Mouse (Mus musculus): ENCODE measurements around the gene Nudt14. TPM values are rescaled to one million over a fixed set of nuclear protein-coding genes. Genes with fewer than 3 reads are reported as not detected.
A peak's percentile ranks its signal among the peaks of the same experiment; 100 is the strongest.

Gene Nudt14
- polyA plus RNA-seq, 1 experiment from 2014 or later: 101 TPM

DNA sequence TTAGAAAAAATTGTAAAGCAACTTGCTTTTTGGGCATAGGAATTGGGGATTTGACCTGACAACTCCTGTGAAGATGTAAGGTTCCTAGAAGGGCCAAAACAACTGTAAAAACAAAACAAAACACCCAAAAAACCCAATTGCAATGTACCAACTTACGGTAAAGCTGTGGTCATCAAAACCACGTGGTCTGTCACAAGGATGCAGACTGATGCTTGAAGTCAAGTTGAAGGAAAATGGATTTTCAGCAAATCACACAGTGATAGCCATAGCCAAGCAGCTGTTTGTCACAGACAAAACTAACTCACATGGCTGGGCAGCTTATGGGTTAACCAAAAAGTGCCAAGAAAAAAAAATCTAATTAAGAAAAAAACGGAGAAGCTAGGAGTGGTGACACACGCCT, 43.0 kb downstream of the Nudt14 start:
- no peak for ATAC-seq
- DNase-seq (ENCODE audit: low spot score): no peak
- Histone ChIP-seq H3K9me3 (ENCODE audit: low read length) (no peaks in the 10 kb centered on the region), H3K4me1 (ENCODE audit: insufficient read depth, low read depth, low read length) (peaks cover 10% of the 10 kb centered on the region), H3K9ac (replicated peaks; ENCODE audit: low read depth) (no peak overlapping the region), H3K36me3 (ENCODE audit: insufficient read depth, low read length) (no peaks in the 10 kb centered on the region), H3K4me3 (ENCODE audit: low read depth, low read length) (no peak overlapping the region), H3K27ac (ENCODE audit: low read length) (no peak overlapping the region), H3K27me3 (replicated peaks; ENCODE audit: insufficient read depth, low read length) (no peaks in the 10 kb centered on the region), H3K4me2 (replicated peaks; ENCODE audit: low read depth, low read length) (no peak overlapping the region)
- 58% methylated on average over 4 of the region's 4 CpGs for WGBS
- TF ChIP-seq CTCF (IDR thresholded peaks at IDR 0.05) (no peak), EP300 (IDR thresholded peaks at IDR 0.05) (no peak)

DNA sequence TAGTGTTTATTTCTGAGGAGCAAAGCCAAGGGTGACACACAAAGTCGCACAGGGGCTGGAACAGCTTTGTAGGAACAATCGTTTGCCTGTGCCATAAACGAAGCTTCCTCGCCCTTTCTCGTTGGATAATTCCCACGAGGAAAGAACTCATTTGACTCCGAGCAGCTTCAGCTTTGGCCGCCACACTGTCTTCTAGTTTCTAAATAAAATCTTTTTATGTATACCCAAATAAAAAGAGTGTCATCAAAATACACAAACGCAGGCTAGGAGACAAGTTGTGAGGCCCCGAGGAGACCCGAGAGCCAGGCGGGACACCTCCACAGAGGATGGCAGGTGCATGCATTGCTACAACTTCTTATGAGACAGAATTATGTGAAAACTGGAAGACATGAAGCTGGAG, 43.6 kb downstream of the Nudt14 start:
- no peak overlapping the region for H3K4me3 ChIP-seq (ENCODE audit: low read depth, low read length)
- no peak overlapping the region for H3K9ac ChIP-seq (replicated peaks; ENCODE audit: low read depth)
- H3K27ac ChIP-seq (ENCODE audit: low read length): peak overlapping the region; percentile 16; the same call in 1 of the 2 replicates
- no peaks in the 10 kb centered on the region for H3K36me3 ChIP-seq (ENCODE audit: insufficient read depth, low read length)
- H3K4me2 ChIP-seq (replicated peaks; ENCODE audit: low read depth, low read length): no peak overlapping the region
- TF ChIP-seq EP300 (IDR thresholded peaks at IDR 0.05) (no peak), CTCF (IDR thresholded peaks at IDR 0.05) (no peak)
- DNase-seq (ENCODE audit: low spot score) (peak; percentile 10), ATAC-seq (no peak)
- no peaks in the 10 kb centered on the region for H3K27me3 ChIP-seq (replicated peaks; ENCODE audit: insufficient read depth, low read length)
- H3K4me1 ChIP-seq (ENCODE audit: insufficient read depth, low read depth, low read length): peaks cover 11% of the 10 kb centered on the region
- WGBS: 49% methylated on average over 12 of the region's 12 CpGs
- H3K9me3 ChIP-seq (ENCODE audit: low read length): no peaks in the 10 kb centered on the region

DNA sequence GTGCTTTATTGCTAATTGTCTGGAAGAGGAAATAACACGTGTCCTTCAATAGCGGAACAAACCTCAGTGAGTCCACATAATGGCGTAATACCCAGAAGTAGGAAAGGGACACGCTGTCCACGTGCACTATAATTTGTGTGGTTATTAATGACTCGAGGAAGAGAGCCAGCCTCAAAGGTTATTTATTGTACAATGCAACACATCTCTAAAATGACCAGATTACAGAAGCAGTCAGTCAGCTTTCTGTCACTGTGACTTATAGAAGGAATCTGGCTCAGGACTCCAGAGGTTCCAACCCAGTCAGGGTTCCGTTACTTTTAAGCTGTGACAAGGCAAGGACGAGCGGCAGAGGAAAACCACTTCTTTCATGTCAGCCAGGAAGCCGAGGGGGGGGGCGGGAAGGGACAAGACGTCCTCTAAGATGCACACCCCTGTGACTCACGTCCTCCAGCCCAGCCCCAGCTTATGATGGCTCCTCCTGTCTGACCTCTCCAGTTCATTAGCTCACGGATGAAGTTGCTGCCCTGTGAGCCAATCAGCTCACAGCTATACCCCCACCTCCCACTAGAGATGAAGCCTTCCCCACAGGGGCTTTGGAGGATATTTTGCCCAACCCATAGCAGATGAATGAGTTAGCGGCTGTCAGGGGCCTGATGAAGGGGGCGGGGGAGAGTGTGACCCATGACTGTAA, 44.3 kb downstream of the Nudt14 start:
- Histone ChIP-seq H3K27me3 (replicated peaks; ENCODE audit: insufficient read depth, low read length) (no peaks in the 10 kb centered on the region), H3K27ac (ENCODE audit: low read length) (peak overlapping the region; percentile 69), H3K9me3 (ENCODE audit: low read length) (no peaks in the 10 kb centered on the region), H3K4me2 (replicated peaks; ENCODE audit: low read depth, low read length) (peak overlapping the region; percentile 2; the same call in 1 of the 2 replicates), H3K9ac (replicated peaks; ENCODE audit: low read depth) (no peak overlapping the region), H3K4me3 (ENCODE audit: low read depth, low read length) (no peak overlapping the region), H3K36me3 (ENCODE audit: insufficient read depth, low read length) (no peaks in the 10 kb centered on the region), H3K4me1 (ENCODE audit: insufficient read depth, low read depth, low read length) (peaks cover 11% of the 10 kb centered on the region)
- WGBS: 17% methylated on average over 16 of the region's 16 CpGs
- ATAC-seq (peak; percentile 96), DNase-seq (ENCODE audit: low spot score) (peak; percentile 90)
- TF ChIP-seq CTCF (IDR thresholded peaks at IDR 0.05) (no peak), EP300 (IDR thresholded peaks at IDR 0.05) (peak; percentile 94)

DNA sequence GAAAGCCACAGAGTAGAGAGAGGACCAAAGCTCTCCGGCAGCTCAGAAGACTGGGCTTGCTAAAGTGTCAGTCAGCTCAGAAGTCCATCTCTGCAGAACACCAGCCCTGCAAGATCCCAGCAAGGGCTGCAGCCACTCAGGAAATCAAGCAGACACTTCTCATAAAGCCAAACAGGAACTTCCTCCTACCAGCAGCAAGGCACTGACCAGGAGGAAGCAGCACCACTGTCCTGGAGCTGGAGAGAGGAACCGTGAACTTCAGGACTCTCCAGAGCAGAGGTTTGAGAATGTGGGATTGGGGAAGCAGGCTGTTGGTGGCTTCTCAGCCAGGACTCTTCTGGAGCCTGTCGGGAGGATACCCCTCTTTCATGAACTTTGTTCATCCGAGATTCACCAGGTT, 47.0 kb downstream of the Nudt14 start:
- Histone ChIP-seq H3K4me2 (replicated peaks; ENCODE audit: low read depth, low read length) (peak overlapping the region; percentile 32), H3K4me3 (ENCODE audit: low read depth, low read length) (no peak overlapping the region), H3K27ac (ENCODE audit: low read length) (peak overlapping the region; percentile 82), H3K9ac (replicated peaks; ENCODE audit: low read depth) (no peak overlapping the region), H3K36me3 (ENCODE audit: insufficient read depth, low read length) (no peaks in the 10 kb centered on the region), H3K9me3 (ENCODE audit: low read length) (no peaks in the 10 kb centered on the region), H3K4me1 (ENCODE audit: insufficient read depth, low read depth, low read length) (peaks cover 11% of the 10 kb centered on the region), H3K27me3 (replicated peaks; ENCODE audit: insufficient read depth, low read length) (no peaks in the 10 kb centered on the region)
- DNase-seq (ENCODE audit: low spot score): peak; percentile 58
- WGBS: 28% methylated on average over 4 of the region's 4 CpGs
- peak; percentile 58; the same call in 1 of the 2 replicates for TF ChIP-seq EP300 (IDR thresholded peaks at IDR 0.05)
- TF ChIP-seq CTCF (IDR thresholded peaks at IDR 0.05): no peak
- peak; percentile 30 for ATAC-seq

DNA sequence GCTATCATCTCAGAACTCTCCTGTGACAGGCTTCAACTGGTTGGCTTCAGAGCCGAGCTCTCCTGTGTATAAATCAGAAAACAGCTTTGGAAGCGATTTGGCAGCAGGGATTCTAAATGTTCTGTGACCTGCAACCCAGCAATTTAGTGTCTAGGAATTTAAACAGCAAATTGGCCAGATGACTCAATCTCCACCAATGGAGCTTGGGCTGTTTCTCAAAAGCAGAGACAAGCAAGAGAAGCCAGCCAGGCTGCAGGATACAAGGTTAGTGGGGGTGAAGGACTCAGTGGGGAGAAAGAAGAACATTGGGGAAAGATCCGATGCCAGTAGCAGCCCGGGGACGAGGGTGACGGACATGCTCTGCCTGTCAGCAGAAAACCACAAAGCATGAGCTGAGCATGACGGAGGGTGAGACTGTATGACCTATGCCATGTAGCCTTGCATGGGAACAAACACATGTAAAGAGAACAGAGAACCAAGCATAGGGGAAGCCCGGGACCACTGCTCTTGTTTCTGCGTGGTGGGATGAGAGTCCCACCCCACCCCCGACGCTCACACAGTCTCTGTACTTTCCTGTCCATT, 47.5 kb downstream of the Nudt14 start:
- Histone ChIP-seq H3K4me1 (ENCODE audit: insufficient read depth, low read depth, low read length) (peaks cover 11% of the 10 kb centered on the region), H3K9ac (replicated peaks; ENCODE audit: low read depth) (no peak overlapping the region), H3K4me2 (replicated peaks; ENCODE audit: low read depth, low read length) (peak overlapping the region; percentile 11), H3K27ac (ENCODE audit: low read length) (0 out of 2 replicates have a peak overlapping the region, but pooled peaks have one; percentile 82), H3K27me3 (replicated peaks; ENCODE audit: insufficient read depth, low read length) (no peaks in the 10 kb centered on the region), H3K4me3 (ENCODE audit: low read depth, low read length) (no peak overlapping the region), H3K36me3 (ENCODE audit: insufficient read depth, low read length) (no peaks in the 10 kb centered on the region), H3K9me3 (ENCODE audit: low read length) (no peaks in the 10 kb centered on the region)
- ATAC-seq: no peak
- WGBS: 39% methylated on average over 11 of the region's 11 CpGs
- DNase-seq (ENCODE audit: low spot score): peak; percentile 46
- TF ChIP-seq CTCF (IDR thresholded peaks at IDR 0.05): no peak
- no peak for TF ChIP-seq EP300 (IDR thresholded peaks at IDR 0.05)

DNA sequence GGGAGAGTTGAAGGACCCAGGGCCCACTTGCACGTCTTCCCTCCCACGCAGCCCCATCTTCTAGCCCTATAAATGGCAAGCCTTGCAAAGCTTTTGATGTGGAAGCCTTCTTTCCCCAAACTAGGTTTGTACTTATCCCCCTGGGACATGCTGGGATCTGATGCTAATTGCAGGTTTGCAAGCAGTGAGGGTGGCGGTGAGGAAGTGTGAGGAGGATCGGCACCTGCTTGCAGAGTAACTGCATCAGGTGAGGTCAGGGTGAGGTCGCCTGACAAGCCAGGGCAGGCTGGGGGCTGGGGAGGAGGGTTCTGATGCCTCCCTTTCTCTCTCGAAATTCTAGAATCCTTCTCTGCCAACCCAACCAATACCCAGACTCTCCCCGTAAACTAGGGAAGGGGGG, 56.5 kb downstream of the Nudt14 start:
- Histone ChIP-seq H3K27me3 (replicated peaks; ENCODE audit: insufficient read depth, low read length) (no peaks in the 10 kb centered on the region), H3K4me1 (ENCODE audit: insufficient read depth, low read depth, low read length) (peaks cover 2% of the 10 kb centered on the region; the same call in 1 of the 2 replicates), H3K9me3 (ENCODE audit: low read length) (no peaks in the 10 kb centered on the region), H3K9ac (replicated peaks; ENCODE audit: low read depth) (no peak overlapping the region), H3K4me2 (replicated peaks; ENCODE audit: low read depth, low read length) (no peak overlapping the region), H3K36me3 (ENCODE audit: insufficient read depth, low read length) (no peaks in the 10 kb centered on the region), H3K4me3 (ENCODE audit: low read depth, low read length) (no peak overlapping the region), H3K27ac (ENCODE audit: low read length) (no peak overlapping the region)
- 33% methylated on average over 6 of the region's 7 CpGs for WGBS
- TF ChIP-seq EP300 (IDR thresholded peaks at IDR 0.05) (no peak), CTCF (IDR thresholded peaks at IDR 0.05) (no peak)
- ATAC-seq (no peak), DNase-seq (ENCODE audit: low spot score) (no peak)

Small RNA genes lying within 50 kb of the gene (microRNA-seq; reads per million reads assigned to microRNA genes)
- not detected for gene Mir6941

Other genes starting within 250 kb of the Nudt14 start
- 17.5 and 20.8 TPM in 2 replicates for gene Cep170b, start 221.7 kb downstream of the Nudt14 start, polyA plus RNA-seq (2015; fragmentation: Nextera tagmentation; extraction: Ambion mirVana)
- gene Pld4, start 181.5 kb downstream of the Nudt14 start, polyA plus RNA-seq (2015; fragmentation: Nextera tagmentation; extraction: Ambion mirVana): 19.6 and 23.8 TPM in 2 replicates
- gene Ahnak2, start 139.5 kb downstream of the Nudt14 start, polyA plus RNA-seq (2015; fragmentation: Nextera tagmentation; extraction: Ambion mirVana): 4.8 and 4.9 TPM in 2 replicates
- gene Clba1, start 133.2 kb downstream of the Nudt14 start, polyA plus RNA-seq (2015; fragmentation: Nextera tagmentation; extraction: Ambion mirVana): 17.8 and 19.0 TPM in 2 replicates
- 28.1 and 29.5 TPM in 2 replicates for gene Cdca4, start 112.7 kb downstream of the Nudt14 start, polyA plus RNA-seq (2015; fragmentation: Nextera tagmentation; extraction: Ambion mirVana)
- 0.25 and 0.40 TPM in 2 replicates for gene Gpr132, start 73.9 kb downstream of the Nudt14 start, polyA plus RNA-seq (2015; fragmentation: Nextera tagmentation; extraction: Ambion mirVana)
- gene Jag2, start 12.3 kb downstream of the Nudt14 start, polyA plus RNA-seq (2015; fragmentation: Nextera tagmentation; extraction: Ambion mirVana): 6.0 and 7.7 TPM in 2 replicates
- gene Btbd6, start 34.4 kb upstream of the Nudt14 start, polyA plus RNA-seq (2015; fragmentation: Nextera tagmentation; extraction: Ambion mirVana): 20.2 and 23.4 TPM in 2 replicates
- 38.8 and 44.9 TPM in 2 replicates for gene Brf1, start 58.6 kb upstream of the Nudt14 start, polyA plus RNA-seq (2015; fragmentation: Nextera tagmentation; extraction: Ambion mirVana)
- gene Pacs2, start 72.4 kb upstream of the Nudt14 start, polyA plus RNA-seq (2015; fragmentation: Nextera tagmentation; extraction: Ambion mirVana): 6.8 and 9.5 TPM in 2 replicates
- gene Tex22, start 132.4 kb upstream of the Nudt14 start, polyA plus RNA-seq (2015; fragmentation: Nextera tagmentation; extraction: Ambion mirVana): not detected in 2 replicates
- gene Mta1, start 156.2 kb upstream of the Nudt14 start, polyA plus RNA-seq (2015; fragmentation: Nextera tagmentation; extraction: Ambion mirVana): 10.5 and 12.2 TPM in 2 replicates
- gene Crip2, start 198.1 kb upstream of the Nudt14 start, polyA plus RNA-seq (2015; fragmentation: Nextera tagmentation; extraction: Ambion mirVana): 1,357 and 1,498 TPM in 2 replicates
- 1,321 and 1,744 TPM in 2 replicates for gene Crip1, start 204.2 kb upstream of the Nudt14 start, polyA plus RNA-seq (2015; fragmentation: Nextera tagmentation; extraction: Ambion mirVana)
- gene Tedc1, start 214.3 kb upstream of the Nudt14 start, polyA plus RNA-seq (2015; fragmentation: Nextera tagmentation; extraction: Ambion mirVana): 2.5 and 2.6 TPM in 2 replicates
- gene Tmem121, start 243.8 kb upstream of the Nudt14 start, polyA plus RNA-seq (2015; fragmentation: Nextera tagmentation; extraction: Ambion mirVana): 1.2 TPM in 2 replicates